Comparison of ENCODE assay signal across 9 mouse cellular contexts in genomic region chr2:164047197-164047690, GRCm38 (mm10). TPM values are rescaled to one million over a fixed set of nuclear protein-coding genes. Genes with fewer than 3 reads are reported as not detected.
A peak's percentile ranks its signal among the peaks of the same experiment; 100 is the strongest.
DNase-seq lines count a peak whose midpoint lies in the region; ATAC-seq and TF ChIP-seq lines count a peak whose summit lies in the region.
"Had no signal": no experiment of that assay in that cellular context is flagged by ENCODE, and none has a peak within 500 bp of the region (broad histone marks: within the 10 kb centered on the region; RNA-seq: fewer than 3 reads in every experiment).

No protein-coding gene starts in this region.

- ATAC-seq in forebrain, embryonic 16.5 days, result peak; percentile 52; the same call in 1 of the 2 replicates
- ATAC-seq in kidney, embryonic 14.5 days (ENCODE audit: low FRiP score, low TSS enrichment), result peak; percentile 80

- H3K4me1 ChIP-seq in MEL (ENCODE audit: control insufficient read depth in 1 of 2, insufficient read depth in 2 of 2, low read length in 2 of 2), result no peaks in the 10 kb centered on the region
- H3K4me1 ChIP-seq in forebrain, embryonic 16.5 days (replicated peaks; ENCODE audit: control insufficient read depth, insufficient read depth, low read length), result no peaks in the 10 kb centered on the region; the same call in 1 of the 2 replicates
- H3K4me1 ChIP-seq in kidney, embryonic 14.5 days (ENCODE audit: control insufficient read depth, insufficient read depth, low read length), result no peaks in the 10 kb centered on the region

- H3K4me3 ChIP-seq in MEL (ENCODE audit: control insufficient read depth in 1 of 2, insufficient read depth in 1 of 2, low read depth in 2 of 2, low read length in 2 of 2), result peak overlapping the region; percentile 46 to 86
- peak overlapping the region; percentile 35 for H3K4me3 ChIP-seq in forebrain, embryonic 16.5 days (replicated peaks; ENCODE audit: low read length)
- H3K4me3 ChIP-seq in kidney, embryonic 14.5 days (ENCODE audit: low read length), result peak overlapping the region; percentile 28
- H3K4me3 ChIP-seq in left cerebral cortex, adult 2 months, result no peak overlapping the region
- H3K4me3 ChIP-seq: myocyte had no signal

- intact Hi-C loops in left cerebral cortex, adult 2 months (cut with DNase I), result no loop called here

- H3K36me3 ChIP-seq in MEL (ENCODE audit: control insufficient read depth in 1 of 2, insufficient read depth in 2 of 2, low read length in 2 of 2), result no peaks in the 10 kb centered on the region; a peak in 2 of 4 replicates
- peaks cover under 1% of the 10 kb centered on the region; the same call in 1 of the 2 replicates for H3K36me3 ChIP-seq in forebrain, embryonic 16.5 days (ENCODE audit: control insufficient read depth, insufficient read depth)
- peaks cover 6% of the 10 kb centered on the region; the same call in 1 of the 2 replicates for H3K36me3 ChIP-seq in kidney, embryonic 14.5 days (ENCODE audit: control insufficient read depth, insufficient read depth, low read length)

- no peaks in the 10 kb centered on the region for H3K79me2 ChIP-seq in MEL (ENCODE audit: control insufficient read depth, insufficient read depth, low read length, poor library complexity)

- H3K9me3 ChIP-seq in MEL (replicated peaks; ENCODE audit: insufficient read depth, low read length), result no peaks in the 10 kb centered on the region
- H3K9me3 ChIP-seq in forebrain, embryonic 16.5 days (ENCODE audit: control insufficient read depth, low read length), result no peaks in the 10 kb centered on the region
- H3K9me3 ChIP-seq in kidney, embryonic 14.5 days (ENCODE audit: control insufficient read depth, low read length), result no peaks in the 10 kb centered on the region

- no peak for TF ChIP-seq EP300 in MEL (IDR thresholded peaks at IDR 0.05; ENCODE audit: low read depth in 1 of 2, low read length in 2 of 2)

- no peak for TF ChIP-seq POLR2A in MEL (IDR thresholded peaks at IDR 0.05; ENCODE audit: control insufficient read depth in 1 of 2, insufficient read depth in 1 of 2, low read depth in 1 of 2, low read length in 2 of 2, poor library complexity in 1 of 2)

- no peak overlapping the region for H3K9ac ChIP-seq in MEL (ENCODE audit: control insufficient read depth, low read depth, low read length, poor library complexity, severe bottlenecking)
- H3K9ac ChIP-seq in forebrain, embryonic 16.5 days (replicated peaks; ENCODE audit: low read depth, low read length), result peak overlapping the region; percentile 51
- no peak overlapping the region for H3K9ac ChIP-seq in kidney, embryonic 14.5 days (ENCODE audit: low read depth, low read length)

- no peaks in the 10 kb centered on the region for H3K27me3 ChIP-seq in MEL (ENCODE audit: control insufficient read depth in 1 of 2, insufficient read depth in 2 of 2, low read length in 2 of 2)
- H3K27me3 ChIP-seq in forebrain, embryonic 16.5 days (replicated peaks; ENCODE audit: control insufficient read depth, insufficient read depth, low read length), result no peaks in the 10 kb centered on the region
- H3K27me3 ChIP-seq in kidney, embryonic 14.5 days (ENCODE audit: control insufficient read depth, insufficient read depth, low read length), result no peaks in the 10 kb centered on the region

- TF ChIP-seq RAD21 in MEL (IDR thresholded peaks at IDR 0.05; ENCODE audit: low read depth, low read length), result no peak

- DNase-seq in MEL (ENCODE audit: low read depth, low spot score), result peak; percentile 76
- peak; percentile 80 for DNase-seq in cerebellum, adult 11-12 months
- DNase-seq in lung, postnatal 10 days, result peak; percentile 31
- DNase-seq in spleen, adult 18-20 months, result peak; percentile 28 to 43
- DNase-seq in left cerebral cortex, adult 2 months (ENCODE audit: extremely low spot score in 1 of 2, low spot score in 2 of 2), result no peak
- no peak for DNase-seq in layer of hippocampus, postnatal 25 days (ENCODE audit: extremely low spot score in 1 of 2, low spot score in 1 of 2)

- 4% methylated on average over 13 of the region's 16 CpGs for WGBS in forebrain, embryonic 16.5 days
- WGBS in kidney, embryonic 14.5 days, result 3% methylated on average over 12 of the region's 16 CpGs

- H3K27ac ChIP-seq in MEL (ENCODE audit: control insufficient read depth, low read depth, low read length), result no peak overlapping the region
- H3K27ac ChIP-seq in forebrain, embryonic 16.5 days (ENCODE audit: low read length), result no peak overlapping the region
- no peak overlapping the region for H3K27ac ChIP-seq in kidney, embryonic 14.5 days (ENCODE audit: low read depth, low read length)
- H3K27ac ChIP-seq in left cerebral cortex, adult 2 months, result no peak overlapping the region

- TF ChIP-seq CTCF in MEL (IDR thresholded peaks at IDR 0.05 in 2 of 3, conservative IDR thresholded peaks at IDR 0.05 in 1 of 3; ENCODE audit: control insufficient read depth in 1 of 3, insufficient read depth in 1 of 3, low read depth in 2 of 3, low read length in 3 of 3, poor library complexity in 1 of 3, severe bottlenecking in 1 of 3), result no peak
- TF ChIP-seq CTCF in left cerebral cortex, adult 2 months (IDR thresholded peaks at IDR 0.05), result no peak

- peak overlapping the region; percentile 41 for H3K4me2 ChIP-seq in forebrain, embryonic 16.5 days (ENCODE audit: low read length)
- peak overlapping the region; percentile 47 for H3K4me2 ChIP-seq in kidney, embryonic 14.5 days (replicated peaks; ENCODE audit: low read depth, low read length)

TF ChIP-seq in MEL, 35 proteins besides CTCF, POLR2A, EP300 and RAD21:
- TF ChIP-seq USF1 (IDR thresholded peaks at IDR 0.05; ENCODE audit: low read depth, low read length) (no peak), USF2 (IDR thresholded peaks at IDR 0.05; ENCODE audit: borderline replicate concordance in 1 of 2, insufficient read depth in 1 of 2, low read depth in 1 of 2, low read length in 2 of 2) (no peak), MEF2A (IDR thresholded peaks at IDR 0.05; ENCODE audit: extremely low read depth, insufficient replicate concordance, low read depth, low read length, poor library complexity, severe bottlenecking) (no peak), ELF1 (IDR thresholded peaks at IDR 0.05; ENCODE audit: low read depth, low read length) (no peak), UBTF (IDR thresholded peaks at IDR 0.05; ENCODE audit: borderline replicate concordance, insufficient read depth, low read depth, low read length) (no peak), HCFC1 (IDR thresholded peaks at IDR 0.05; ENCODE audit: low read depth, low read length) (no peak), MAZ (IDR thresholded peaks at IDR 0.05; ENCODE audit: low read depth, low read length) (peak; percentile 43; the same call in 1 of the 2 replicates), TAL1 (IDR thresholded peaks at IDR 0.05; ENCODE audit: low read length) (no peak)

RNA-seq across cellular contexts. Expression of gene Pabpc1l, which starts 22.0 kb away (rescaled TPM):
- total RNA-seq in MEL (2012; rRNA removed), result 0.27 and 0.29 TPM in 2 replicates
- under 1 TPM in 1 of 2 experiments, not detected in 1; 0.40 TPM for polyA plus RNA-seq in MEL (2012; ENCODE audit: insufficient read depth in 1 of 2, insufficient read length in 2 of 2, low read depth in 1 of 2, low replicate concordance in 2 of 2, missing spikeins in 1 of 2)
- polyA plus RNA-seq in forebrain, embryonic 16.5 days (2015; fragmentation: Nextera tagmentation; extraction: Ambion mirVana), result 2.3 and 3.7 TPM in 2 replicates
- 2.7 and 3.4 TPM in 2 replicates for polyA plus RNA-seq in kidney, embryonic 14.5 days (2014; fragmentation: Nextera tagmentation; extraction: Ambion mirVana)
- total RNA-seq in left cerebral cortex, adult 2 months (2021), result 1 to 10 TPM in 1 of 2 experiments, under 1 TPM in 1; 0.84 to 1.1 TPM
- total RNA-seq in layer of hippocampus, postnatal 25 days (2021), result 1 to 10 TPM in 1 of 2 experiments, under 1 TPM in 1; 0.32 to 1.3 TPM

RNA-seq across cellular contexts. Expression of gene Stk4, which starts 22.9 kb away (rescaled TPM):
- total RNA-seq in MEL (2012; rRNA removed), result 41.8 and 46.8 TPM in 2 replicates
- 10 to 100 TPM in 1 of 2 experiments, not detected in 1; 56.1 TPM for polyA plus RNA-seq in MEL (2012; ENCODE audit: insufficient read depth in 1 of 2, insufficient read length in 2 of 2, low read depth in 1 of 2, low replicate concordance in 2 of 2, missing spikeins in 1 of 2)
- polyA plus RNA-seq in forebrain, embryonic 16.5 days (2015; fragmentation: Nextera tagmentation; extraction: Ambion mirVana), result 31.3 and 34.7 TPM in 2 replicates
- 24.1 and 36.5 TPM in 2 replicates for polyA plus RNA-seq in kidney, embryonic 14.5 days (2014; fragmentation: Nextera tagmentation; extraction: Ambion mirVana)
- 10 to 100 TPM; 32.4 to 41.9 TPM for total RNA-seq in left cerebral cortex, adult 2 months (2021)
- total RNA-seq in layer of hippocampus, postnatal 25 days (2021), result 10 to 100 TPM; 47.8 to 48.6 TPM

RNA-seq across cellular contexts. Expression of gene Tomm34, which starts 23.7 kb away (rescaled TPM):
- total RNA-seq in MEL (2012; rRNA removed), result 31.7 and 38.9 TPM in 2 replicates
- polyA plus RNA-seq in MEL (2012; ENCODE audit: insufficient read depth in 1 of 2, insufficient read length in 2 of 2, low read depth in 1 of 2, low replicate concordance in 2 of 2, missing spikeins in 1 of 2), result 10 to 100 TPM in 1 of 2 experiments, not detected in 1; 48.7 TPM
- 58.4 and 61.0 TPM in 2 replicates for polyA plus RNA-seq in forebrain, embryonic 16.5 days (2015; fragmentation: Nextera tagmentation; extraction: Ambion mirVana)
- polyA plus RNA-seq in kidney, embryonic 14.5 days (2014; fragmentation: Nextera tagmentation; extraction: Ambion mirVana), result 63.4 and 70.5 TPM in 2 replicates
- 10 to 100 TPM; 79.2 to 83.9 TPM for total RNA-seq in left cerebral cortex, adult 2 months (2021)
- 10 to 100 TPM; 86.8 to 95.2 TPM for total RNA-seq in layer of hippocampus, postnatal 25 days (2021)

RNA-seq across cellular contexts. Expression of gene Ywhab, which starts 52.5 kb away (rescaled TPM):
- 71.4 and 76.3 TPM in 2 replicates for total RNA-seq in MEL (2012; rRNA removed)
- polyA plus RNA-seq in MEL (2012; ENCODE audit: insufficient read depth in 1 of 2, insufficient read length in 2 of 2, low read depth in 1 of 2, low replicate concordance in 2 of 2, missing spikeins in 1 of 2), result 100 to 1,000 TPM; 179 to 717 TPM
- 453 and 463 TPM in 2 replicates for polyA plus RNA-seq in forebrain, embryonic 16.5 days (2015; fragmentation: Nextera tagmentation; extraction: Ambion mirVana)
- 217 and 305 TPM in 2 replicates for polyA plus RNA-seq in kidney, embryonic 14.5 days (2014; fragmentation: Nextera tagmentation; extraction: Ambion mirVana)
- total RNA-seq in left cerebral cortex, adult 2 months (2021), result 100 to 1,000 TPM; 440 to 460 TPM
- total RNA-seq in layer of hippocampus, postnatal 25 days (2021), result 100 to 1,000 TPM; 506 to 588 TPM

Comparison
In these comparisons a context has a peak if more than half of its experiments do, and no peak if none do; other contexts are left out.
1. DNase-seq: peak in MEL (single experiment), cerebellum, adult 11-12 months (single experiment), lung, postnatal 10 days (single experiment) and spleen, adult 18-20 months (2 of 2); none in left cerebral cortex, adult 2 months (0 of 2) and layer of hippocampus, postnatal 25 days (0 of 2).